Mouse (Mus musculus): Measurements from ENCODE around the gene Epb41l4b.

Epb41l4b gene

GRCm38 (mm10) chr4:57153068-57153835 is 10.0 kb upstream of the Epb41l4b start:
- no peak for DNase-seq

GRCm38 (mm10) chr4:57148182-57148581 is 4.9 kb upstream of the Epb41l4b start:
- DNase-seq, result no peak

GRCm38 (mm10) chr4:57142374-57143025 is 737 bp downstream of the Epb41l4b start:
- DNase-seq, result no peak

DNA sequence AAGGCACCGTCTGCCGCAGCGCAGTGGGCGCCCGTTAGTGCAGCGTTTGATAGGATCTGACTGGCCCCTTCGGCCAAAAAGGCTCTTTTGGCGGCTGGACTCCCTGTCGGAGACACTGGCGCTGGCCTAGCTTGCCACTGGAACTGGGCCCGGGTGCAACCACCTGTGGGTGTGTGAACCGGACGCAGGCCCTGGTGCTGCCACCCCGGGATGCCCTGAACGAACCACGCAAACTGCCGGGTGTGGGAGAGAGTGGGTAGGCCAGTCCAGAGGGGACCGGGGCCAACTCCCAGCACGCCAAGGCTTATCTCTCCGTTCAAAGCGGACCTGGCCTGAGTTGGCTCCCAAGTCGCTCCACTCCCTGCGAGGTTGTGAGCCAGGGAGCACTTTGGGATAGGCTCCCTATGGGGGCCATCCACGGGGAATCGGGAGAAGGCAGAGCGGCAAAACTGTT is 1.3 kb downstream of the Epb41l4b start:
- DNase-seq, result peak; percentile 19 to 50

- DNase-seq, result no peak
Measured at GRCm38 (mm10) chr4:57140992-57141717, 2.1 kb downstream of the Epb41l4b start.

DNA sequence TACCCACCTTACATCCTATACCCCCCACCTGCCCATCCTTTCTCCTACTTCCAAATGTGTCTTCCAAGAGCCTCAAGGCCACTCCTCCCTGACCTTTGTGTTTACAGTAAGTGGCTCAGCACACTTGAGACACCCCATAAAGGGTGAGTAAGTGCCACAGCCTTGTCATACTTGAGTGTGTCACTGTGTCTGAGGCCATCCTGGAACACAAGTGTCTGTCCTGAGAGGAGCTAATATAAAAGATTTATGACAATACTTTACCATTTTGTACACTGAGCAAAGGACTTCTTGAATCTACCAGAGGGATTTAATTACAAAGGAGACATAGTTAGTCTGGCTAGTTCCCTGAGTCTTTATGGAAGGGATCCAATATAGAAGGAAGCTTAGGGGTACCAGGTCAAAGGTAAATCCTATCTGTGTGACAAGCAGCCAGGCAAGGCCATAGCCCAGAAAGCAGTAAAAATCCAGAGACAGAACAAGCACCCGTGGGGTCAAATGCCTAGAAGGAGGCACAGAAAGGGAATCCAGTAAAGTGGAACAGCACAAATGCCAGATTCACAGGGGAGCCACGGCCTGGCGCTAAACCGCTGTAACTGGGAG is 2.9 kb downstream of the Epb41l4b start:
- DNase-seq, result no peak

GRCm38 (mm10) chr4:57139433-57139832 is 3.8 kb downstream of the Epb41l4b start:
- DNase-seq, result peak; percentile 60 to 70

DNA sequence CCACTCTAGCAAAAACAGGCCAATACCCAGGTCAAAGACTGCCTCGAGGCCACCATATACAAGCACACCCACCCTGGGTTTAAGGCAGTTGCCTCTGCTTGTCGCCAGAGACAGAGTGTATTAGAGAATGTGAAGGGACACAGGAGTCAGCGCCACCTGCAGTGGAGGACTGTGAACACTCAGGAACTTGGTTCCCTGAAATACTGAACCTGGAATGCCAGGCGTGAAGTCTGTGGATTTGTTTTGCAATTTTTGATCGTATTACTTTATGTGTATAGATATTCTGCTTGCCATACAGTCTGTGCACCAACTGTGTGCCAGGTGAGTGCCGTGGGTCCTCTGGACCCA is 5.2 kb downstream of the Epb41l4b start:
- no peak for DNase-seq

DNA sequence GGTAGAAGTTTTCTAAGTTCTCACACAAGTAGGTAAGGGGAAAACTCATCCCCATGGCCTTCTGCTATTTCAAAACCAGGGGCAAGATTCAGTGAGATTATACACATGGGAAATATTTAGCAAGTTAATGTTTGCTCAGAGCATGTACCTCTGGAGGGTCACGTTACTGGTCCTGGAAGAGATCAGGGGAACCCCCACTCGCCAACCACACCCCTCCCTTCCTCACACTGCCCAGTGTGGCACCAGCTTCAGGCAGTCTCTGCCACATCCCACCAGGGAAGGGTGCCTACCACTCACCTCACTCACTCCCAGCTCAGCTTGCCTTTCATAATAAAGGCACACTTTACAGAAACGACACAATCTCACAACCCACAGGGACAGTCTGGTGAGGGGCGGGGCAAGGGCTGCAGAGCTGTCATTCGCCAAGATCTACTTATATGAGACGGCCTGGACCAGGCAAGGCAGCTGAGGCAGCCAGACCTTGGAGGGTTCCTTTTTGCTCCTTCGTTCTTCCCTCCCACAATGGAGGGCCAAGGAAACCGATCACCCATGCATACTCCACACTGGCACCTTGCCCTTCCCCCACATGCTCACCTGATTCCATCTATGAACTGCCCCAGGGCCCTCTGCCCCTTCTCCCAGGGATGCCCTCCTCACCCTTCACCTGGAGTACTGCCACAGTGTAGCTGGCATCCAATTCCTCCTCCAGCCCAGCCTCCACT is 5.7 kb downstream of the Epb41l4b start:
- DNase-seq, result peak; percentile 82 to 86

- no peak for DNase-seq
Measured at GRCm38 (mm10) chr4:57135431-57135830, 7.8 kb downstream of the Epb41l4b start.

- no peak for DNase-seq
Measured at GRCm38 (mm10) chr4:57134554-57134953, 8.7 kb downstream of the Epb41l4b start.

GRCm38 (mm10) chr4:57131839-57132238 is 11.4 kb downstream of the Epb41l4b start:
- no peak for DNase-seq

GRCm38 (mm10) chr4:57129718-57130515 is 13.3 kb downstream of the Epb41l4b start:
- peak; percentile 60 to 62 for DNase-seq

DNA sequence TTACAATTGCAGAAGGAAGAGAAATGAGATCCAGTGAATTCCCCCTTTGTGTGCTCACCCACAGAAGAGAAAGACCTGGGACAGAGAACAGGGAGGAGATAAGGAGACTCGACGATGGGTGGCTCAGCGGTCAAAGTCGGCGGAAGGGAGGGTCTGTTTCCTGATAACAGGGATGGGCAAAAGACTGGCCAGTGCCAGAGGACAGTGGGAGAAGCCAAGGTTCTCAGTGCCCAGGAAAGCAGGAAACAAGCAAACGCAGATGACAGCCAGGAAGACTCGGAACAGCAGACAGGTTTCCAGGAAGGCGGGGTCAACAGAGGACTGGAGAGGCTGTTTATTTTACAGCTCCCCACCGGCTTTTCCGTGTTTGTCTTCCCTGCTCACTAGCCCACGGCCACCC is 20.2 kb downstream of the Epb41l4b start:
- peak; percentile 14 to 29 for DNase-seq

GRCm38 (mm10) chr4:57122166-57122565 is 21.1 kb downstream of the Epb41l4b start:
- peak; percentile 47 to 65 for DNase-seq

- peak; percentile 63 to 65 for DNase-seq
Measured at GRCm38 (mm10) chr4:57120563-57120962, 22.7 kb downstream of the Epb41l4b start.

DNA sequence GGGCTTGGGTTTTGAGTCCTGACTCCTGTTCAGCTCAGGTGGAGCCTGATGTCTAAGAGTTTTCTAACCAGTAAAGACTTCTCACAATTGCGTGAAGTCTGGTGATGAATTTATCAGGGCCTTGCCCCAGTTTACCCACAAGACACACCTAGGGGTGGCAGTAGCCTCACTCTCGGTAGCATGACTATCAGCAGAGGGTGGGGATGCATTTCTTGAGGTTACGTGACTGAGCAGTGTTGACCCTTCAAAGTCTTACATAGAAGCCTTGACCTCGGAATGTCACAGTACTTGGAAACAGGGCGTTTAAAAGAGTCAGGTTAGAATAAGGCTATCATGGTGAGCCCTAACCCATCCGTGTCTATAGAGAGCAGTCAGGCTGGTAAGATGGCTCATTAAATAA is 23.3 kb downstream of the Epb41l4b start:
- DNase-seq, result no peak

DNA sequence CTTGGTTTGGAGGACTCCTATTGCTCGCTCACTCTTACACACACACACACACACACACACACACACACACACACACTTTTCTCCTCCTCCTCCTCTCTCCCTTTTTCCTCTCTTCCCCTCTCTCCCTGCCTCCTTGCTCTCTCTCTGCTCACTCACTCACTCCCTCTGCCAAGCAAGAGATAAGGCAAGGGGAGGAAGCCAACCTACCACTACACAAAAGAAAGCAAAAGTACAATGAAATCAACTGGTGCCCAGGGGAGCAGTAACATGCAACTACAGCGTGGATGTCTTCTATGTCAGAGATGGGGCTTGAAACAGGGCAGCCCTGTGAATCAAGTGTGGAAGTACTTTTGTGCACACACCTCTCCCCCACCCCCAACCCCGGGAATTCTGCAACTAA is 24.4 kb downstream of the Epb41l4b start:
- no peak for DNase-seq

DNA sequence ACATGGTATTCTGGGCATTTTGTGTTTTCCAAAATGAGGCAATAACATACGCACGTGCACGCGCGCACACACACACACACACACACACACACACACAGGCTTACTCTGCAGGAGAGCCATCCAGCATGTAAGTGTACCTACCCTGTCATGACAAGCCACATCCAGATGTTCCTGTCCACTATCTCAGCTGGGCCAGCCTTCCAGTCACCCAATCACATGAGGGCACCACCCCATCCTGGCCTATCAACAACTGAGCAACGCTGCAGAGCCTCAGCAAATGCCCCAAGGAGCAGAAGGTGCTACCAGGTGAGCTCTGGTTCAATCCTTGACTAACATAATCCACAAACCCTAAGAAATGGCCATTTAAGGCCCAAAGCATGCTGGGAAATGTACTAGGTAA is 27.0 kb downstream of the Epb41l4b start:
- DNase-seq, result no peak

GRCm38 (mm10) chr4:57114617-57115592 is 28.3 kb downstream of the Epb41l4b start:
- no peak for DNase-seq

Measured in kidney, postnatal 36 days (tissue).